Mouse (Mus musculus) heart, embryonic 14.5 days (tissue): ENCODE results near the gene Ralgapa2. TPM values are rescaled to one million over a fixed set of nuclear protein-coding genes. Genes with fewer than 3 reads are reported as not detected.

Experiments used
- ATAC-seq: fragments of 200-750 bp; cut with Nextera tagmentation; 2 replicates; pipeline ENCODE4 v1.8.0; 2017; ENCODE audit warnings: low read depth, moderate TSS enrichment; ENCODE audit not compliant: insufficient number of reproducible peaks, insufficient read depth, low FRiP score
- H3K27ac ChIP-seq, 2 experiments: fragments of 200-500 bp in 1 of 2; fragments of 300-500 bp in 1 of 2; sonication (generic) in 1 of 2; replicated peaks in 1 of 2; 2 replicates each; pipeline ENCODE4 v1.5.1; 2012 to 2014; ENCODE audit warnings: low read depth in 2 of 2, low read length in 2 of 2, control low read depth in 1 of 2, mild to moderate bottlenecking in 1 of 2, mixed read lengths in 1 of 2; ENCODE audit not compliant: control insufficient read depth in 1 of 2, insufficient read depth in 1 of 2
- H3K27me3 ChIP-seq: fragments of 300-500 bp; sonication (generic); 2 replicates; pipeline ENCODE4 v1.6.1; 2014; ENCODE audit warnings: mild to moderate bottlenecking, low read length, control low read depth; ENCODE audit not compliant: control insufficient read depth, insufficient read depth
- H3K36me3 ChIP-seq: fragments of 300-500 bp; sonication (generic); 2 replicates; pipeline ENCODE4 v1.6.1; 2014; ENCODE audit warnings: mild to moderate bottlenecking, control low read depth, low read length, mixed read lengths; ENCODE audit not compliant: control insufficient read depth, insufficient read depth
- H3K4me1 ChIP-seq, 2 experiments: fragments of 200-500 bp in 1 of 2; fragments of 300-500 bp in 1 of 2; sonication (generic) in 1 of 2; 2 replicates each; pipeline ENCODE4 v1.6.1; 2012 to 2014; ENCODE audit warnings: low read length in 2 of 2, control low read depth in 1 of 2, mixed read lengths in 1 of 2; ENCODE audit not compliant: control insufficient read depth in 2 of 2, insufficient read depth in 2 of 2
- H3K4me2 ChIP-seq: fragments of 300-500 bp; sonication (generic); 2 replicates; pipeline ENCODE4 v1.6.1; 2014; ENCODE audit warnings: mild to moderate bottlenecking, low read length
- H3K4me3 ChIP-seq, 2 experiments: fragments of 200-500 bp in 1 of 2; fragments of 300-500 bp in 1 of 2; sonication (generic) in 1 of 2; 2 replicates each; pipeline ENCODE4 v1.5.1; 2012 to 2014; ENCODE audit warnings: low read length in 2 of 2, mild to moderate bottlenecking in 2 of 2, control low read depth in 1 of 2, low read depth in 1 of 2, moderate library complexity in 1 of 2; ENCODE audit not compliant: control insufficient read depth in 1 of 2, insufficient read depth in 1 of 2
- H3K9ac ChIP-seq: fragments of 300-500 bp; sonication (generic); 2 replicates; pipeline ENCODE4 v1.6.1; 2014; ENCODE audit warnings: mild to moderate bottlenecking, low read length
- H3K9me3 ChIP-seq: fragments of 300-500 bp; sonication (generic); 2 replicates; pipeline ENCODE4 v1.6.1; 2016; ENCODE audit warnings: low read length, control low read depth; ENCODE audit not compliant: control insufficient read depth
- whole genome bisulfite sequencing: fragments of 180-500 bp; shearing (Covaris S2); extraction: QIAGEN DNeasy Blood & Tissue Kit; methylation state at CpG from one replicate; pipeline ENCODE4 v1.1.7; 2014; 5-methylcytosine and 5-hydroxymethylcytosine counted together
- polyA plus RNA-seq: library from polyadenylated mRNA; unstranded; fragments of >200 nt; fragmentation: Nextera tagmentation; extraction: Ambion mirVana; gene quantifications from 2 replicates; pipeline ENCODE4 v1.2.1, GENCODE M21; 2014

Ralgapa2 gene
- polyA plus RNA-seq, 1 experiment from 2014 or later: 11.0 TPM

GRCm38 (mm10) chr2:146210968-146211367 is 301.2 kb downstream of the Ralgapa2 start:
- no peak overlapping the region for H3K27ac ChIP-seq
- H3K4me2 ChIP-seq: no peak overlapping the region
- ATAC-seq: no peak
- H3K36me3 ChIP-seq: no peaks in the 10 kb centered on the region
- no peaks in the 10 kb centered on the region; a peak in 1 of 4 replicates for H3K4me1 ChIP-seq
- no peak overlapping the region for H3K4me3 ChIP-seq
- H3K27me3 ChIP-seq: peaks cover 23% of the 10 kb centered on the region
- no peaks in the 10 kb centered on the region for H3K9me3 ChIP-seq
- H3K9ac ChIP-seq: no peak overlapping the region
- WGBS: 53% methylated on average over 4 of the region's 4 CpGs

- no peaks in the 10 kb centered on the region for H3K9me3 ChIP-seq
- no peak overlapping the region for H3K4me3 ChIP-seq
- H3K9ac ChIP-seq: no peak overlapping the region
- no peak overlapping the region for H3K27ac ChIP-seq
- ATAC-seq: no peak
- 54% methylated on average over 7 of the region's 7 CpGs for WGBS
- no peaks in the 10 kb centered on the region for H3K27me3 ChIP-seq
- no peaks in the 10 kb centered on the region for H3K36me3 ChIP-seq
- H3K4me2 ChIP-seq: no peak overlapping the region
- H3K4me1 ChIP-seq: no peaks in the 10 kb centered on the region
These were observed 314.2 kb downstream of the Ralgapa2 start for GRCm38 (mm10) chr2:146197947-146198346.

- Histone ChIP-seq H3K4me3 (no peak overlapping the region), H3K4me2 (no peak overlapping the region), H3K27ac (no peak overlapping the region), H3K9ac (no peak overlapping the region), H3K9me3 (no peaks in the 10 kb centered on the region), H3K36me3 (no peaks in the 10 kb centered on the region), H3K4me1 (no peaks in the 10 kb centered on the region), H3K27me3 (no peaks in the 10 kb centered on the region; the same call in 1 of the 2 replicates)
- 91% methylated on average over 11 of the region's 11 CpGs for WGBS
- no peak for ATAC-seq
These were observed 316.0 kb downstream of the Ralgapa2 start for GRCm38 (mm10) chr2:146196126-146196525.
